Comparison of ENCODE assay signal across 8 mouse cellular contexts in genomic region chr1:157286561-157286960, GRCm38 (mm10).
DNase-seq lines count a peak whose midpoint lies in the region; ATAC-seq and TF ChIP-seq lines count a peak whose summit lies in the region.
"Had no signal": no experiment of that assay in that cellular context is flagged by ENCODE, and none has a peak within 500 bp of the region (broad histone marks: within the 10 kb centered on the region; RNA-seq: fewer than 3 reads in every experiment).

No protein-coding gene starts in this region.

- H3K27ac ChIP-seq in midbrain, embryonic 10.5 days (replicated peaks), result no peak overlapping the region
- no peak overlapping the region for H3K27ac ChIP-seq in midbrain, embryonic 16.5 days (ENCODE audit: low read length)
- H3K27ac ChIP-seq in forebrain, embryonic 13.5 days, result no peak overlapping the region
- H3K27ac ChIP-seq: limb, embryonic 13.5 days had no signal

- no peaks in the 10 kb centered on the region for H3K27me3 ChIP-seq in midbrain, embryonic 10.5 days (ENCODE audit: low read depth, poor library complexity, severe bottlenecking)
- H3K27me3 ChIP-seq in midbrain, embryonic 16.5 days (ENCODE audit: control insufficient read depth, insufficient read depth, low read depth, low read length), result no peaks in the 10 kb centered on the region
- H3K27me3 ChIP-seq in forebrain, embryonic 13.5 days, result no peaks in the 10 kb centered on the region
- H3K27me3 ChIP-seq: limb, embryonic 13.5 days had no signal

- H3K4me3 ChIP-seq in midbrain, embryonic 10.5 days, result no peak overlapping the region
- no peak overlapping the region for H3K4me3 ChIP-seq in midbrain, embryonic 16.5 days (ENCODE audit: low read depth, low read length)
- no peak overlapping the region for H3K4me3 ChIP-seq in forebrain, embryonic 13.5 days
- H3K4me3 ChIP-seq: limb, embryonic 13.5 days had no signal

- TF ChIP-seq CTCF in brain, embryonic 14.5 days (IDR thresholded peaks at IDR 0.05; ENCODE audit: borderline replicate concordance, extremely low read depth, insufficient read depth, insufficient read length), result peak; percentile 65; the same call in 1 of the 2 replicates

- no peak overlapping the region for H3K4me2 ChIP-seq in midbrain, embryonic 16.5 days (ENCODE audit: low read length)
- no peak overlapping the region for H3K4me2 ChIP-seq in forebrain, embryonic 13.5 days
- H3K4me2 ChIP-seq: limb, embryonic 13.5 days had no signal

- DNase-seq in midbrain, embryonic 10.5 days (ENCODE audit: low spot score), result peak; percentile 41
- DNase-seq in NIH3T3 (ENCODE audit: low read depth), result peak; percentile 73
- DNase-seq in brain, embryonic 14.5 days (ENCODE audit: low read depth), result peak; percentile 70
- peak; percentile 14 to 48 for DNase-seq in left cerebral cortex, postnatal 10 days (ENCODE audit: extremely low spot score in 1 of 2, low spot score in 2 of 2)
- DNase-seq in right cerebral cortex, postnatal 14 days, result peak; percentile 25

- no peak overlapping the region for H3K9ac ChIP-seq in midbrain, embryonic 16.5 days (ENCODE audit: low read depth, low read length)
- no peak overlapping the region for H3K9ac ChIP-seq in forebrain, embryonic 13.5 days
- H3K9ac ChIP-seq: limb, embryonic 13.5 days had no signal

- no peak for ATAC-seq in midbrain, embryonic 16.5 days
- 0 out of 2 replicates have a peak, but pooled peaks have one; percentile 48 for ATAC-seq in forebrain, embryonic 13.5 days

- H3K4me1 ChIP-seq in midbrain, embryonic 10.5 days, result peaks cover 12% of the 10 kb centered on the region
- 0 out of 2 replicates have a peak, but pooled peaks cover 2% of the 10 kb centered on the region for H3K4me1 ChIP-seq in midbrain, embryonic 16.5 days (ENCODE audit: control insufficient read depth, insufficient read depth, low read length)
- peaks cover 8% of the 10 kb centered on the region for H3K4me1 ChIP-seq in forebrain, embryonic 13.5 days
- H3K4me1 ChIP-seq: limb, embryonic 13.5 days had no signal

- intact Hi-C loops in left cerebral cortex, postnatal 10 days (cut with DNase I), result loop anchor here (10.0 kb wide), 2 partner anchors 352 to 562 kb away; partner anchors contain the start of gene Ralgps2

- 24% methylated on average over 4 of the region's 4 CpGs for WGBS in midbrain, embryonic 10.5 days
- 8% methylated on average over 4 of the region's 4 CpGs for WGBS in midbrain, embryonic 16.5 days
- 12% methylated on average over 4 of the region's 4 CpGs for WGBS in forebrain, embryonic 13.5 days

- H3K9me3 ChIP-seq in midbrain, embryonic 10.5 days (replicated peaks), result no peaks in the 10 kb centered on the region
- no peaks in the 10 kb centered on the region for H3K9me3 ChIP-seq in midbrain, embryonic 16.5 days (replicated peaks; ENCODE audit: control insufficient read depth, low read length, poor library complexity, severe bottlenecking)
- no peaks in the 10 kb centered on the region for H3K9me3 ChIP-seq in forebrain, embryonic 13.5 days (replicated peaks)
- H3K9me3 ChIP-seq: limb, embryonic 13.5 days had no signal

- TF ChIP-seq POLR2A in brain, embryonic 14.5 days (IDR thresholded peaks at IDR 0.05; ENCODE audit: borderline replicate concordance, extremely low read depth, insufficient read depth, insufficient read length, poor library complexity, severe bottlenecking), result no peak

- no peaks in the 10 kb centered on the region for H3K36me3 ChIP-seq in midbrain, embryonic 10.5 days
- H3K36me3 ChIP-seq in midbrain, embryonic 16.5 days (ENCODE audit: control insufficient read depth, insufficient read depth, low read length), result no peaks in the 10 kb centered on the region
- H3K36me3 ChIP-seq in forebrain, embryonic 13.5 days (ENCODE audit: poor library complexity, severe bottlenecking), result no peaks in the 10 kb centered on the region
- H3K36me3 ChIP-seq: limb, embryonic 13.5 days had no signal
